Mouse (Mus musculus) adipocyte (in vitro differentiated cells): ENCODE data around the gene Pzp.

Experiments used
- DNase-seq: peaks from one replicate; pipeline ENCODE4 v3.0.0-alpha.2; 2016; ENCODE audit warnings: low spot score

Gene Pzp

DNA sequence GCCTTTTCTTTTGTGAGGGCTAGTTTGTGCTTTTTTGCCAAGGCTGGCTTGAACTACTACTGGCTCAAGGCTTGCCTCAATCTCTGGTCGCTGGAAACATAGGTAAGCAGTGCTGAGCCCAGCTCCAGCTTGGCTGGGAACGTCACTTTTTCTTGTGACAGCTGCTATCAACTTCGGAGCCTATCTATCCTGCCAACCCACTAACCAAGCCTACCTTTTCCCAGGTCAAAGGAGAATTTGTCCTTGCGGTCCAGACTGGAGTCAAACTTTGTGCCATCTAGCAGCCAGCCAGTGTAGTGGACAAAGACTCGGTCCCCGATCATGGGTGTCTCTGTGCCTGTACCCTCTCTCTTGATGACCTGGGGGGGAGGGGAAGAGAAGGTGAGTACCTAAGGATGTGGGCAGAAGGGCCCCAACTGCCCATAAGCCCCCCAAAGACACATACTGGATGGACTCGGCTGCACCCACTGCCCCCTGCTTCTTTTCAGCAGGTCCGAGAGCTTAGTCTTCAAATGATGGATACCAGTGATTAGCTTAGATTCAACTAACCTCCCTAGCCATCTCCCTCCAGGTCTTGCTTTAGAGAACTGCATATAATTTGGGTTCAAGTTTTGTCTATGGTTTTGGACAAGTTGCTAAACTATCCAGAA is 90.0 kb downstream of the Pzp start:
- no peak for DNase-seq

DNA sequence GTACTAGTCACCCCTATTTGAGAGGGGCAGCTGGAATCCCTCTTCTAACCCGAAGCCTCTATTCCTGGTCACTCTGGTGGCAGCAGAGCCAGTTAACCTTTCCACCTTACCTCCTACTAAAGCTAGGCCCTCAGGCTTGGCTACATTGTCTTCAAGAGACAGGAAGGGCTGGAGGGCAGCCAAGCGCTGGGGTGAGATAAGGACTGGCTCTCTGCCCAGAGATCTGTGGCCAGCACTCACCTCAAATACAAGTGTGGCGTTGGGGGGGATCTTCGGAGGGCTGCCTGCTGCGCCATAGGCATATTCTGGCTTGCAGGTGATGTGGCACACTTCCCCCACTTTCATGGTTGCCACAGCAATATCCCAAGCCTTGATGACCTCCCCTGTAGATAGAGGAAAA is 91.0 kb downstream of the Pzp start:
- DNase-seq, result no peak
